Mouse (Mus musculus) mouse trophoblast stem cell (cell line): ENCODE results near the gene Rgs12.

Experiments
- in situ Hi-C, 2 experiments: fragments of 300-500 bp; cut with MseI, MboI; formaldehyde crosslinking; loops; 2 replicates in 1 of 2; 3 replicates in 1 of 2; pipeline ENCODE4 v1.15.1; 2025

Gene Rgs12

DNA sequence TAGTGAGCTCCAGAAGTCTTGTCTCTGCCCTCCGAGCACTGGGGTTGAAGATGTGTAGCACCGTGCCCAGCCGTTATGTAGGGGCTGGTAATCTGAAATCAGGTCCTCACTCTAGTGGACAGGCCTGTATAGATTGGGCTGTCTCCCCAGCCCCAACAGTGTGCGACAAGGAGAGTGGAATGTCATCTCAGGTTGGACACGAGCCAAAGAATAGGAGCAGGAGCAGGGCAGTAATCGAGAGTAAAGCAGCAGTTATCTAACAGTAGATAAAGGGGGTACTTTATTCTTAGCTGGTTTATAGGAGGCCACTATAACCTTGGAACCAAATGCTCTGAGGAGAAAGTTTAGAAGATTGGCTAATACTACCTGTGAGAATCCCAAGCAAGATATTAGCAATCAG is 30.9 kb downstream of the Rgs12 start:
- in situ Hi-C loops, result no loop called here

DNA sequence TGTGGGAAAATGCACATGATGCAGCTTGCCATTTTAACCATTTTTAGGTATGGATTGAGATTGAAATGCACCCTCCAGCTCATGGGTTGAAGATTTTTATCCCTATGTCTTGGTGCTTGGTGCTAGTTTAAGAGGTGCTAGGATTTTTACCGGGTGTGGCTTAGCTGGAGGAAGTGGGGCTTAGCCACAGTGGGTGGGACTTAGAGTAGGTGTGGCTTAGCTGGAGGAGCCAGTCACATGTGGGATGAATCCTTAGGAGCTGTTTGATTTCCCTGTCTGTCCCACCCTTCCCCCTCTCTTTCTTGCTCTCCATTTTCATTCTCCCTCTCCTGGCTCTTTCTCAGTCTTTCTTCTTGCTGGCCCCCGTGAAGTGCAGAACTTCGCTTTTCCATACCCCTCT is 32.5 kb downstream of the Rgs12 start:
- in situ Hi-C loops, result no loop called here

DNA sequence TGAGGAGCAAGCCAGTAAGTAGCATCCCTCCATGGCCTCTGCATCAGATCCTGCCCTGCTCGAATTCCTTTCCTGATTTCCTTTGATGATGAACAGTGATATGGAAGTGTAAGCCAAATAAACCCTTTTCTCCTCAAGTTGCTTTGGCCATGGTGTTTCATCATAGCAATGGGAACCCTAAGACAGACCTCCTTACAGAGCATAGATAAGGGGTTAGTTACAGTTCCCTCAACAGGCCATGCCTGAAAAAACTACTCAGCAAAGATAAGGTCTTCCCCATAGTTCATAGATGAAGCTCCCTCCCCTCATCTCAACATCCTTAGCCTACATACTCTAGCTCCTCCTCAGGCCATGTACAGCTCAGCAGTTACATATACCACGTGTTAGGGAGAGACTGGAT is 35.7 kb downstream of the Rgs12 start:
- in situ Hi-C loops, result loop anchor here (5.0 kb wide), 2 partner anchors 37 to 42 kb away; no protein-coding TSS in a partner anchor

- in situ Hi-C loops, result loop anchor here (5.0 kb wide), 2 partner anchors 36 to 41 kb away; no protein-coding TSS in a partner anchor
Measured at GRCm38 (mm10) chr5:34985867-34986266, 36.6 kb downstream of the Rgs12 start.

DNA sequence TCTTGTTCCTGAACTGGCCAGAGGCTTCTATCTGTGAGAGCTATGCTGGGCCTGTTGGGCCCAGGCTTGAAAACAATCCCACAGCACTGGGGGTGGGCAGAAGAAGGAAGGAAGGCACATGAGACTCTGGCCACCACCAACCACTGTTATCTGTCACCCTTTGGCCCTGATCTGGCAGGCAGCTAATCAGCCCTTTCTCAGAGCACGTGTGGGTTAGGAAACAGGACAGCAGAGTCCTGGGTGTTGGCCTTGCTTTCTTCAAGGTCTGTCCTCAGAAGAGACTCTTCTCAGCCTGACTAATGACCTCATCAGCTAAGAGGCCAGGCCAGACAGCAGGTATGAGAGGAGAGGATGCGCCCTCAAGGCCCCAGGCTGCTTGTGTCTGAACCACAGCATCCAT is 38.2 kb downstream of the Rgs12 start:
- in situ Hi-C loops, result loop anchor here (5.0 kb wide), 2 partner anchors 35 to 40 kb away; no protein-coding TSS in a partner anchor

DNA sequence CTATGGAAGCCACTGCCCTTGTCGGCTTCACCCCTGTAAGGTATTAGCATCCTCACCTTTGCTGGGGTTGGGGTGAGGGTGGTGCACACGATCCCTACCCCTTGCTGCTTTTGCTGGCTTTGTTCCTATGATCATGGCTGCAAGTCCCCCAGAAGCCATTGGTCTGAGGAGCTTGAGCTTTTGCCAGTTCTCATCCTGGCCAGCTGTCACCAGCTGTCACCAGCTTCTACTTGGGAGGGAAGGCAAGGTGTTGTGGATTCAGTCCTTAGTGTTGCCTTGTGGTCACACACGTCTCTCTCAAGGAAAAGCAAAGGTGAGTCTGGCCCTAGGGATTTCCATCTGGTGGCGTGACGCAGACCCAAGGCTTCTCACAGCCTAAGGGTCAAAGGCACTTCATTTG is 39.4 kb downstream of the Rgs12 start:
- in situ Hi-C loops, result loop anchor here (5.0 kb wide), 2 partner anchors 34 to 39 kb away; no protein-coding TSS in a partner anchor

GRCm38 (mm10) chr5:34989321-34989772 is 40.1 kb downstream of the Rgs12 start:
- in situ Hi-C loops, result loop anchor here (5.0 kb wide), 2 partner anchors 33 to 38 kb away; no protein-coding TSS in a partner anchor

- in situ Hi-C loops, result no loop called here
Measured at GRCm38 (mm10) chr5:34998754-34999153, 49.5 kb downstream of the Rgs12 start.

DNA sequence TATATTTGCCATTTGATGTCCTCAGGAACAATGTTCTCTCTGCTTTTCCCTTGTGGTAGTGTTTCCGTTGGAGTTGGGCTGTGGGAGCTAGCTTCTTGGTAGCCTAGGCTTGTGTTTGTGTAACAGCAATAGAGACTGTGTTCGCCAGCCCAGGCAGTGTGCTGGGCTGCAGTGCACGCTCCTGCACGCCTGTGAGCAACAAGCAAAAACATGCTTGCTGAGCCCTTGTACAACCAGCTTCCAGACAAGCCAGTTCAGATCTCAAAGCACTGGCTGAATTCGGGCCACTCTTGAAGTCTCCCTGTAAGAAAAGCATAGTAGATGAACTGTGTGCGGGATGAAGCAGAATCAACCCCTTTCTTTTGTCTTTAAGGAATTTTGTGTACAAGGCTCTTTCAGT is 50.0 kb downstream of the Rgs12 start:
- in situ Hi-C loops, result no loop called here

DNA sequence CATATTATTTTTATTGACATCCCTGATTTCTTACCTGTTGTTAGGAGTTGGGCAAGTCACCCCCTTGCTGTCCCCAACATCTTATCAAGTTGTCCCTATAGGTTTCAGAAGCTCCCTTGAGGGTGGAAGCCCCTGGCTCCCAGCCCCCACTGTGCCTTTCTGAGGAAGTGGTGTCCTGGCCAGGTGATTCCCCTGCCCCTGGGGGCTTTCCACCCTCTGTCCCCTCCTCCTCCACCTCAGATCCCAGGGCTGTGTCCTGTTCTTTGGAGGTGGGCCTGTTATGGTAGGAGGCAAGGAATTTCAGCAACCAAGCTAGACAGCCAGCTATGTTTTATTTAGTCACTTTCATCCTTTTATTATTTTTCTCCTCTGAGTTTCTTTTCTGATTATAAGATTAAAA is 51.1 kb downstream of the Rgs12 start:
- in situ Hi-C loops, result no loop called here

GRCm38 (mm10) chr5:35001144-35001543 is 51.9 kb downstream of the Rgs12 start:
- in situ Hi-C loops, result no loop called here

DNA sequence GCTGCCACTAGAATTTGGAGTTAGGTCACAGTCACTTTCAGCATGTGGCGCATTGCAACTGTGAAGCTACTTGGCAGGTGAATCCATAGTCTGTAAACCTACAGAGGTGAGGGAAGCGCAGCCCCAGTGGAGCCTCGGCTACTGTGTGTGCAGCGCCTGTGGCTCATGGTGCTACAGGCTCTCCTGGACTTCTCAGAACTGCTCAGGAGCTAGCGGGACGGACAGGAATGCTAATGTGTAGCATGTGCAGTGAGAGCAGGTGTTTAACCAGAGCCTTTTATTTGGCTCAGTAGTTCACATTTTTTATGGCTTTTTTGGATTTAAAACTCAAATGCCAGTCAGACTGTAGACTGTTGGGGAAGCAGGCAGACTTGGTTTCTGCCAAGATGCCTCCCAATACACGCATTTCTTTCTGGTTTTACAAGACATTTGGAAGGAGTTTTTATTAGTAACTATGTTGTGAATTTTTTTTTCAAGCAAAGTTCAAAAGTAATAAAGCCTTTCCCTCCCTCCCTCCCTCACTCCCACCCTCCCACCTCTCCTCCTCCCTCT is 54.4 kb downstream of the Rgs12 start:
- in situ Hi-C loops, result no loop called here

GRCm38 (mm10) chr5:35004769-35005168 is 55.5 kb downstream of the Rgs12 start:
- in situ Hi-C loops, result no loop called here

DNA sequence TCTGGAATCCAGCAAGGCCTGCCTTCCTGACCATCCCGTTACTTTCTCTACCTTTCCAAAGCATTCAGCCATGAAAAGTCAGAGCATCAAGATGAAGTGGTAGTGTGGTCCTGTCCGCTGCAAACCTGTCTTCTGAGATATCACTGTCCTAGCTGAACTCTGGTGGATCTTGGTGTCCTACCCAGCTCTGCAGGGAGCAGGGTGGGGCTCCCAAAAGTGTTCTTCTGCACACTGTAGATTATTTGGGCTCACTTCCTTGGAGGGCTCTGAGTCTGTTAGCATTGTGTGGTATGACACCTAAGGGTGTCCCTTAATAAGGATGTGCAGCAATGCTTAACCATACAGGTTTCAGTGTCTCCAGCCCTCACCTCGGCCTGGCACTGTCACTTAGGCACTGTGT is 56.4 kb downstream of the Rgs12 start:
- in situ Hi-C loops, result no loop called here

- in situ Hi-C loops, result no loop called here
Measured at GRCm38 (mm10) chr5:35006599-35006998, 57.4 kb downstream of the Rgs12 start.

- in situ Hi-C loops, result no loop called here
Measured at GRCm38 (mm10) chr5:35009163-35009562, 59.9 kb downstream of the Rgs12 start.

DNA sequence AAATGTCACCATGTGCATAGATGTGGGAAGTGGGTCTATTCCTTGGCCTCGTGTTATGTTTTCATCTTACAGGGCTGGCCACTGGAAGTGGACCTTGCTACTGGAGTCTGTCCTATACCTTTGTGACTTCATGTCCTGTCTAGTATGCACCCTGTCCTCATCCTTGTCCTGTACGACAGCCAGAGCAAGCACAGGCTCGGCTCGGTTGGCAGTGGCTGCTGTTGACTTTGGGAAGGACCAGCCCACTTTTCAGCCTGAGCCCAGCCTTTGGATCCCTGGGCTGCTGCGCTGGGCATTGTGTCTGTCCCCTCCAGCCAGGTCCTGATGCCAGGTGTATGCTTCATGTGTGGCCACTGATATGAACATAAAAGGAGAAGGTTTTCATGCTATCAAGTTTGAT is 61.4 kb downstream of the Rgs12 start:
- in situ Hi-C loops, result no loop called here

DNA sequence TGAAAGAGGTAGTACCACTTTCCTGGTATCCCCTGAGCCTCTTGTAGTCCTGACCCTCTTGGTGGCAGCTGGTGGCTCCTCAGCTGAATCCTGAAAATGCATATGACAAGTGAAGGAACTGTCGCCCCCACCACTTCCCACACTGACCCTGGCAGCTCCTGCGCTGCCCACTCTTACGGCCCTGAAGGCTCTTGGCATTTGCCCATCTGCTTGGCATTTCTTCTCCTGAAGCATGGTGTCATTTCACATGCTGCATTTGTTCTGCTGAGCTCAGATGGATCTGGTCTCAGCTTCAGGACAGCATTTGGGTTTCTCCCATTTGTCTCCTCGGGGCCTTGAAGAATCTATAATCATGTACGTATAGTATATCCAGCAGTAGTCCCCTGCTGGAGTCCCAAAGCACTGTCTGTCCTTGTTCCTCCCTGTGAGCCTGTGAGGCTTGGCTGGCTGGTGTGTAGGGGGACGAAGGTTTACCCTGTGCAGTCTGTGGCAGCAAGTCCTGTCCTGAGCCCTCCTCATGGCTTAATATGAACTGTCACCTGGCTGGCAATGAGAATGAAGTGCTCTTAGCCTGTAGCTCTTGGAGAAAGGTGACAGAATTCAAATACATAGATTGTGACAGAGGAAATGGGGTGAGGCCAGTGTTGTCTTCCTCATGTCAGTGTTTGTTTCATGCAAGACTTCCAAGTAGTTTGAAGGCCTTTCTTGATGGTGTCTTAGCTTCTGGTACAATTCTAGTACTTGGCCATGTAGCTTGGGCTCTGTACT is 62.1 kb downstream of the Rgs12 start:
- in situ Hi-C loops, result no loop called here

GRCm38 (mm10) chr5:35014036-35014435 is 64.8 kb downstream of the Rgs12 start:
- in situ Hi-C loops, result no loop called here

DNA sequence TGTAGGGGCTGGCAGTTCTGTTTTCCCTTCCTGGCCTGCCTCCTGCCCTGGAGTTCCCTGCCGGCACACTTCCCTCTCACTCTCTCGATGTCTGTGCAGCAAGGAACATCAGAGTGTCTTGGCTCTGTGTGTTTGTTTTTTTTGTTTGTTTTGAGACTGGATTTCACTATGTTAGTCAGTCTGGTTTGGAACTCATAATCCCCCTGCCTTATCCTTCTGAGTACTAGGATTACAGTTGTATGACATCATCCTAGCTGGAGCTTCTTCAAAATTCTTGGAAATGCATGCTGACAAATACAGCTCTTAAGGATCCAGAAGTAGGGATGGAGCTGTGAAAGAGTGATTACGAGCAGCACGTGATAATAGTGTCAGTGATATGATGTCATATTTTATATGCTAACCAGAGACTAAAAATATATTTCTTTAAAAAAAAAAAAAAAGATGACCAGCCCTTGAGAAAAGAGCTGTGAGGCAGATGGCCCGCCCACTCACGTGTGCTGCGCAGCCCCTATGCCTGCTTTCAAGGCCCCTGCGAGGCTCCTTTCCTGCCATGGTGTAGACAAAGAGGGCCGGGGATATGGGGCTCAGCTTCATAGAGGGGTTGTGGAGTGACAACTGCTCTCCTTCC is 70.5 kb downstream of the Rgs12 start:
- in situ Hi-C loops, result loop anchor here in 1 of 2 experiments (5.0 kb wide), 1 partner anchor 32 kb away; no protein-coding TSS in a partner anchor

DNA sequence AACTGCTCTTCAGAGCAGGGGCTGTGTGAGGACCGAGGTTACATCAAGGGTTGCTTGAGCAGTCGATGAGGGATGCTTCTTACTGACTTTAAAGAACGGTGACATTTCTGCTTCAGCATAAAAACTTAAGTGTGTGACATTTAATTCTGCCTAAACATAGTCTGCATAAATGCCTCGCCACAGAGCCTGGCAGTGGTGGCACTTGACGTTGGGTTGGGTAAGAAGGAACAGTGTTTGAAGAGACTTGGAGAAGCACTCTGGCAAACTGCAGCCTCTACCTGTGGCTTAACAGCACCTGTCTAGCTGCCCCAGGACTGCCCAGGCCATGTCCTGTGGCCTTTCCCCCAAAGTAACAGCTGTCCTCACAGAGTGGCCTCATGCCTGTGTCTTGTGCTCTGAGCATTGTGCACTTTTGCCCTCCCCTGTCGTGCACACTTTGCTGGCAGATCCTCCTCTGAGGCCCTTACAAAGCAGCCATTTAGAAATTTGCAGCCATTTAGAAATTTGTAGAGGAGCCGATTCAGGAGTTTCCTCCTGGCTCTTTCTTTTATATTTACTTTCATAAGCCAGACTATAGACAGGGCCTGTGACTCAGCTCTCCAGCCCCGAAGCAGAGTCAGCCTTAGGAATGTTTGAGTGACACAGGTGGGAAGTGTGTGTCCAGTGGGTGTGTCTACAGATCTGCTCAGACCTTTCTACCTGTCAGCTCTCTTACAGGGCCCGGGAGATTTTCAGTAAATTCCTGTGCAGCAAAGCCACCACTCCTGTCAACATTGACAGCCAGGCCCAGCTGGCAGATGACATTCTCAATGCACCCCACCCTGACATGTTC is 71.4 kb downstream of the Rgs12 start:
- in situ Hi-C loops, result loop anchor here in 1 of 2 experiments (5.0 kb wide), 1 partner anchor 33 kb away; no protein-coding TSS in a partner anchor
